Mouse (Mus musculus): ENCODE results near the gene Prr7. TPM values are rescaled to one million over a fixed set of nuclear protein-coding genes. Genes with fewer than 3 reads are reported as not detected.

The Prr7 gene
- total RNA-seq, 2 experiments from 2014 or later, result 80.1 to 85.9 TPM

Small RNA genes lying within 50 kb of the gene (microRNA-seq; reads per million reads assigned to microRNA genes)
- gene Mir6943 (4.0 to 4.7 reads per million in 2 experiments), gene Mir6944 (87.1 to 113 reads per million in 2 experiments), gene Mir6945 (10.1 to 12.9 reads per million in 2 experiments)

Other genes starting within 250 kb of the Prr7 start
- gene Prelid1, start 143.8 kb upstream of the Prr7 start, total RNA-seq (2021), result 100 to 1,000 TPM; 170 to 176 TPM
- 10 to 100 TPM; 82.3 to 87.2 TPM for gene Rab24, start 142.3 kb upstream of the Prr7 start, total RNA-seq (2021)
- gene Mxd3, start 134.4 kb upstream of the Prr7 start, total RNA-seq (2021), result 1 to 10 TPM in 1 of 2 experiments, under 1 TPM in 1; 0.85 to 1.4 TPM
- gene Lman2, start 101.5 kb upstream of the Prr7 start, total RNA-seq (2021), result 10 to 100 TPM; 57.5 to 59.7 TPM
- 10 to 100 TPM; 55.6 to 58.5 TPM for gene Rgs14, start 94.5 kb upstream of the Prr7 start, total RNA-seq (2021)
- gene Slc34a1, start 66.1 kb upstream of the Prr7 start, total RNA-seq (2021), result not detected
- gene Pfn3, start 49.0 kb upstream of the Prr7 start, total RNA-seq (2021), result not detected
- under 1 TPM; 0.57 to 0.62 TPM for gene F12, start 37.5 kb upstream of the Prr7 start, total RNA-seq (2021)
- gene Grk6, start 19.2 kb upstream of the Prr7 start, total RNA-seq (2021), result 10 to 100 TPM; 64.0 to 68.0 TPM
- 100 to 1,000 TPM; 287 to 295 TPM for gene Dbn1, start 23.8 kb downstream of the Prr7 start, total RNA-seq (2021)
- 10 to 100 TPM; 89.6 to 96.1 TPM for gene Pdlim7, start 49.4 kb downstream of the Prr7 start, total RNA-seq (2021)
- gene Dok3, start 65.0 kb downstream of the Prr7 start, total RNA-seq (2021), result 10 to 100 TPM in 1 of 2 experiments, 1 to 10 TPM in 1; 9.7 to 13.2 TPM
- gene Ddx41, start 72.4 kb downstream of the Prr7 start, total RNA-seq (2021), result 10 to 100 TPM; 53.6 to 58.0 TPM
- 10 to 100 TPM; 67.0 to 84.3 TPM for gene Fam193b, start 106.9 kb downstream of the Prr7 start, total RNA-seq (2021)
- 100 to 1,000 TPM; 129 to 134 TPM for gene Tmed9, start 109.5 kb downstream of the Prr7 start, total RNA-seq (2021)
- 10 to 100 TPM; 22.9 to 25.5 TPM for gene B4galt7, start 135.6 kb downstream of the Prr7 start, total RNA-seq (2021)
- 10 to 100 TPM; 40.7 to 45.9 TPM for gene Caml, start 158.7 kb downstream of the Prr7 start, total RNA-seq (2021)
- gene Ddx46, start 170.8 kb downstream of the Prr7 start, total RNA-seq (2021), result 10 to 100 TPM; 39.9 to 44.0 TPM
- 10 to 100 TPM; 81.0 to 85.9 TPM for gene B230219D22Rik, start 228.9 kb downstream of the Prr7 start, total RNA-seq (2021)

Measured in left cerebral cortex, postnatal 25 days (tissue).